Mouse (Mus musculus) embryonic facial prominence, embryonic 15.5 days (tissue): Measurements from ENCODE around the gene Kif9. TPM values are rescaled to one million over a fixed set of nuclear protein-coding genes. Genes with fewer than 3 reads are reported as not detected.

Experiments
- polyA plus RNA-seq: library from polyadenylated mRNA; unstranded; fragments of >200 nt; fragmentation: Nextera tagmentation; extraction: Ambion mirVana; gene quantifications from 2 replicates; pipeline ENCODE4 v1.2.1, GENCODE M21; 2015

Gene Kif9
- polyA plus RNA-seq, 1 experiment from 2014 or later, result 7.4 TPM

Other genes with a start within 250 kb of the Kif9 start
- 13.0 and 14.7 TPM in 2 replicates for gene Cspg5, start 233.2 kb upstream of the Kif9 start, polyA plus RNA-seq
- 24.1 and 24.9 TPM in 2 replicates for gene Elp6, start 171.8 kb upstream of the Kif9 start, polyA plus RNA-seq
- gene Scap, start 143.7 kb upstream of the Kif9 start, polyA plus RNA-seq, result 43.6 and 43.9 TPM in 2 replicates
- gene Ptpn23, start 68.7 kb upstream of the Kif9 start, polyA plus RNA-seq, result 20.5 and 21.5 TPM in 2 replicates
- gene Ngp, start 57.2 kb upstream of the Kif9 start, polyA plus RNA-seq, result 4.4 and 5.1 TPM in 2 replicates
- gene Klhl18, start 264 bp upstream of the Kif9 start, polyA plus RNA-seq, result 11.1 and 12.8 TPM in 2 replicates
- gene Setd2, start 55.6 kb downstream of the Kif9 start, polyA plus RNA-seq, result 33.7 and 34.3 TPM in 2 replicates
- 51.4 and 51.7 TPM in 2 replicates for gene Nradd, start 147.5 kb downstream of the Kif9 start, polyA plus RNA-seq
- 4.9 and 6.7 TPM in 2 replicates for gene Nbeal2, start 177.2 kb downstream of the Kif9 start, polyA plus RNA-seq
- 131 and 139 TPM in 2 replicates for gene Ccdc12, start 179.5 kb downstream of the Kif9 start, polyA plus RNA-seq